Mouse (Mus musculus) stomach, embryonic 14.5 days (tissue): ENCODE results near the gene Lsp1. TPM values are rescaled to one million over a fixed set of nuclear protein-coding genes. Genes with fewer than 3 reads are reported as not detected.

ENCODE experiments used
- ATAC-seq: fragments of 200-750 bp; cut with Nextera tagmentation; 2 replicates; pipeline ENCODE4 v1.8.0; 2017; ENCODE audit warnings: low read depth, moderate TSS enrichment; ENCODE audit not compliant: insufficient number of reproducible peaks, insufficient read depth, low FRiP score
- H3K27ac ChIP-seq: fragments of 300-500 bp; sonication (generic); 2 replicates; pipeline ENCODE4 v1.5.1; 2014; ENCODE audit warnings: mild to moderate bottlenecking, low read length, moderate library complexity, mixed read lengths
- H3K27me3 ChIP-seq: fragments of 300-500 bp; sonication (generic); 2 replicates; pipeline ENCODE4 v1.6.1; 2014; ENCODE audit warnings: low read length, control low read depth, mixed read lengths; ENCODE audit not compliant: control insufficient read depth, insufficient read depth
- H3K36me3 ChIP-seq: fragments of 300-500 bp; sonication (generic); 2 replicates; pipeline ENCODE4 v1.6.1; 2014; ENCODE audit warnings: mild to moderate bottlenecking, control low read depth, low read length, moderate library complexity, mixed read lengths; ENCODE audit not compliant: control insufficient read depth, insufficient read depth
- H3K4me1 ChIP-seq: fragments of 300-500 bp; sonication (generic); 2 replicates; pipeline ENCODE4 v1.6.1; 2014; ENCODE audit warnings: low read length, control low read depth, mixed read lengths; ENCODE audit not compliant: control insufficient read depth, insufficient read depth
- H3K4me2 ChIP-seq: fragments of 300-500 bp; sonication (generic); replicated peaks from 2 replicates; pipeline ENCODE4 v1.6.1; 2014; ENCODE audit warnings: low read depth, low read length, control low read depth
- H3K4me3 ChIP-seq: fragments of 300-500 bp; sonication (generic); 2 replicates; pipeline ENCODE4 v1.5.1; 2014; ENCODE audit warnings: low read depth, low read length, control low read depth
- H3K9ac ChIP-seq: fragments of 300-500 bp; sonication (generic); replicated peaks from 2 replicates; pipeline ENCODE4 v1.6.1; 2014; ENCODE audit warnings: low read depth, mild to moderate bottlenecking, control low read depth, low read length, moderate library complexity, mixed read lengths
- H3K9me3 ChIP-seq: fragments of 300-500 bp; sonication (generic); 2 replicates; pipeline ENCODE4 v1.6.1; 2016; ENCODE audit warnings: low read depth, low read length, control low read depth; ENCODE audit not compliant: control insufficient read depth
- WGBS: fragments of 180-500 bp; shearing (Covaris S2); extraction: QIAGEN DNeasy Blood & Tissue Kit; methylation state at CpG from one replicate; pipeline ENCODE4 v1.1.7; 2014; 5-methylcytosine and 5-hydroxymethylcytosine counted together
- polyA plus RNA-seq: library from polyadenylated mRNA; unstranded; fragments of >200 nt; fragmentation: Nextera tagmentation; extraction: Ambion mirVana; gene quantifications from 2 replicates; pipeline ENCODE4 v1.2.1, GENCODE M21; 2014

The Lsp1 gene
- polyA plus RNA-seq, 1 experiment from 2014 or later = 194 TPM

DNA sequence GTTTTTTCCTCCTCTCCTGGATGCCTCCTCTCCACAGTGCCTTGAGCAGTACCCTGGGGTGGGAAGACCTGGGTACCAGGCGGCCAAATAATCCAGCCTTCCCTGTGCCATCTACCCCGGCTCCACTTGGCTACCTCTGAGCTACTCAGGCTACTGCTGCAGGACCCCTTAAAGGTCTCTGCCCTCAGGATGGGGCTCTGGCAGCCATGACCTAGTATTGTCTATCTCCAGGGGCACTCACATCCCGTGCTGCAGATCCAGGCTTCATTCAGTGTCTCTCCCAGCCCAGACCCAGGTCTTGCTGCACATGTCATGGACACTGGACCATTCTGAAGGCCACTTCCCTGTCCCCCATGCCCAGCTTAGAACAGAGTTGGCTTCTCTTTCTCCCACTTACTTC is 19.3 kb downstream of the Lsp1 start:
- Histone ChIP-seq H3K4me2 (no peak overlapping the region), H3K9me3 (no peaks in the 10 kb centered on the region), H3K27me3 (no peaks in the 10 kb centered on the region), H3K36me3 (peaks cover 12% of the 10 kb centered on the region; the same call in 1 of the 2 replicates), H3K9ac (0 out of 2 replicates have a peak overlapping the region, but pooled peaks have one; percentile 6), H3K4me3 (no peak overlapping the region), H3K4me1 (peaks cover 64% of the 10 kb centered on the region), H3K27ac (peak overlapping the region; percentile 97)
- no peak for ATAC-seq
- 98% methylated on average over 3 of the region's 3 CpGs for WGBS

GRCm38 (mm10) chr7:142480661-142481060 is 20.1 kb downstream of the Lsp1 start:
- Histone ChIP-seq H3K9ac (peak overlapping the region; percentile 28; the same call in 1 of the 2 replicates), H3K4me3 (peak overlapping the region; percentile 12; the same call in 1 of the 2 replicates), H3K36me3 (peaks cover 18% of the 10 kb centered on the region), H3K27ac (peak overlapping the region; percentile 97), H3K4me2 (peak overlapping the region; percentile 53), H3K9me3 (no peaks in the 10 kb centered on the region), H3K27me3 (no peaks in the 10 kb centered on the region), H3K4me1 (peaks cover 61% of the 10 kb centered on the region)
- no peak for ATAC-seq
- WGBS = 97% methylated on average over 3 of the region's 3 CpGs

GRCm38 (mm10) chr7:142481186-142481567 is 20.6 kb downstream of the Lsp1 start:
- peak; percentile 1; the same call in 1 of the 2 replicates for ATAC-seq
- H3K9ac ChIP-seq = peak overlapping the region; percentile 40
- peaks cover 15% of the 10 kb centered on the region for H3K36me3 ChIP-seq
- peak overlapping the region; percentile 12 for H3K4me3 ChIP-seq
- peak overlapping the region; percentile 53 for H3K4me2 ChIP-seq
- peaks cover 61% of the 10 kb centered on the region for H3K4me1 ChIP-seq
- no peaks in the 10 kb centered on the region for H3K9me3 ChIP-seq
- no peaks in the 10 kb centered on the region for H3K27me3 ChIP-seq
- H3K27ac ChIP-seq = peak overlapping the region; percentile 97
- 1% methylated on average over 5 of the region's 5 CpGs for WGBS

DNA sequence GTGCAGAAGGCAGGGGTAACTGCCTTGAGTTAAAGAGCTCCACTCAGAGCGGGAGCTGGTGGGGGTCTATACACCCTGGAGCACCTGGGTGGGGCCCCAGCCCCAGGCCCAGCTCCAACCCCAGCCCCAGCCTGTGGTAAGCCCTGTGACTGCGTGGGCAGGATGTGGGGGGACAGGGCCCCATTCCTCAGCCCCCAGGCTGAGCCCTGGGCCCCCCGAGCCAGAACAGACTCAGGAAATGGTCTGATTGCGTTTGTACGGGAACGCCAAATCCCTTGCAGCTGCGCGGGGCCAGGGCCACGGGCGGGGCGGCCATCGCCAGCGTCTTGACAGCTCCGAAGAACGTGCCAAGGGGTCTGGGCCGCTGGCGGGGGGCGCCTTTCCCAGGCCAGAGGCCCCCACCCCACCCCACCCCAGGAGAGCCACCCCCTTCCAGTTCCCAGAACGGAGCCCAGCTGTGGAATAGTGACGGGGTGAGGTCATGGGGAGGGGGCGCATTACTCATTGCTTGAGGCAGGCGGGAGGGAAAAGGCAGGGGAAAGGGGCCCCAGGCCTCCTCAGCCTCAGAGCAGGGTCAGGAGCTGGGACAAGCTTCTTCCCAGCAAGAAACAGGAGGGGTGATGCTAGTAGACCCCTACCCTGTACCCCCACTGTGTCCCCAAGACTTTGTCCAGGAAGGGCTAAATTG is 21.1 kb downstream of the Lsp1 start:
- no peaks in the 10 kb centered on the region for H3K9me3 ChIP-seq
- H3K4me1 ChIP-seq = peaks cover 64% of the 10 kb centered on the region
- peaks cover 15% of the 10 kb centered on the region for H3K36me3 ChIP-seq
- peak overlapping the region; percentile 12 for H3K4me3 ChIP-seq
- H3K27me3 ChIP-seq = no peaks in the 10 kb centered on the region
- H3K27ac ChIP-seq = peak overlapping the region; percentile 97
- WGBS = 0% methylated on average over 22 of the region's 22 CpGs
- peak; percentile 66 for ATAC-seq
- peak overlapping the region; percentile 53 for H3K4me2 ChIP-seq
- peak overlapping the region; percentile 40 for H3K9ac ChIP-seq

- H3K36me3 ChIP-seq = peaks cover 15% of the 10 kb centered on the region
- H3K4me2 ChIP-seq = peak overlapping the region; percentile 53
- H3K4me1 ChIP-seq = peaks cover 64% of the 10 kb centered on the region
- H3K27me3 ChIP-seq = no peaks in the 10 kb centered on the region
- no peaks in the 10 kb centered on the region for H3K9me3 ChIP-seq
- H3K27ac ChIP-seq = peak overlapping the region; percentile 97
- H3K4me3 ChIP-seq = no peak overlapping the region
- WGBS = 11% methylated on average over 6 of the region's 6 CpGs
- ATAC-seq = no peak
- peak overlapping the region; percentile 40; the same call in 1 of the 2 replicates for H3K9ac ChIP-seq
Observed at GRCm38 (mm10) chr7:142482256-142482609, 21.6 kb downstream of the Lsp1 start.

- no peaks in the 10 kb centered on the region for H3K27me3 ChIP-seq
- no peak overlapping the region for H3K4me3 ChIP-seq
- no peak overlapping the region; the same call in 1 of the 2 replicates for H3K9ac ChIP-seq
- H3K4me1 ChIP-seq = peaks cover 69% of the 10 kb centered on the region
- H3K27ac ChIP-seq = peak overlapping the region; percentile 97
- peaks cover 17% of the 10 kb centered on the region for H3K36me3 ChIP-seq
- WGBS = 19% methylated on average over 11 of the region's 11 CpGs
- no peaks in the 10 kb centered on the region for H3K9me3 ChIP-seq
- 0 out of 2 replicates have a peak overlapping the region, but pooled peaks have one; percentile 53 for H3K4me2 ChIP-seq
- peak; percentile 70 for ATAC-seq
Observed at GRCm38 (mm10) chr7:142483136-142483535, 22.5 kb downstream of the Lsp1 start.

DNA sequence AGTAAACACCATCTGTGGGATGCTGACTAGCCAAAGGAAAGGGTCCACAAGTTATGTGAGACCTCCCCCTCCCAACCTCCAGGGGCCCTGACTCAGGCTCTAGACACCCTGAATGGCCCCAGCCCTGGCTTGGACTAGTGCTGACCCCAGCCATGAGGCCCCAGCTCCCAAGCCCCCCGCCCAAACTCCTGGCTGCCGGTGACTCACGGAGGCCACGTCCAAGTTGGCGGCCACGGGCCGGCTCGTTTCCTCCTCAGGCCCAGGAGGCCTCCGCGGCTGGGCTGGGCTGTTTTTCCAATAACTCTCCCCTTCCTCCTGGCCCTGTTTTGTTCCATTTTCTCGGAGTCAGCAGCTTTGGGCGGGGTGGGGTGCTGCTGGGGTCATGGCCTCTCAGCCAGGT is 24.2 kb downstream of the Lsp1 start:
- no peak for ATAC-seq
- H3K27ac ChIP-seq = peak overlapping the region; percentile 97; the same call in 1 of the 2 replicates
- no peaks in the 10 kb centered on the region for H3K9me3 ChIP-seq
- H3K27me3 ChIP-seq = no peaks in the 10 kb centered on the region
- no peak overlapping the region for H3K4me2 ChIP-seq
- no peak overlapping the region for H3K9ac ChIP-seq
- 77% methylated on average over 12 of the region's 12 CpGs for WGBS
- no peak overlapping the region for H3K4me3 ChIP-seq
- peaks cover 30% of the 10 kb centered on the region for H3K36me3 ChIP-seq
- H3K4me1 ChIP-seq = peaks cover 65% of the 10 kb centered on the region

- Histone ChIP-seq H3K27ac (peak overlapping the region; percentile 77), H3K4me1 (peaks cover 48% of the 10 kb centered on the region), H3K4me2 (no peak overlapping the region), H3K36me3 (peaks cover 50% of the 10 kb centered on the region), H3K9ac (peak overlapping the region; percentile 49), H3K9me3 (no peaks in the 10 kb centered on the region), H3K4me3 (no peak overlapping the region), H3K27me3 (no peaks in the 10 kb centered on the region)
- WGBS = 52% methylated on average over 8 of the region's 8 CpGs
- ATAC-seq = no peak
Observed at GRCm38 (mm10) chr7:142486751-142487162, 26.1 kb downstream of the Lsp1 start.
